Mouse (Mus musculus) heart, embryonic 16.5 days (tissue): Measurements from ENCODE around the gene Chchd10. TPM values are rescaled to one million over a fixed set of nuclear protein-coding genes. Genes with fewer than 3 reads are reported as not detected.
"Not testable (repeated sequence)": the region's sequence is repeated elsewhere in the genome, so short reads cannot be mapped to it uniquely, and the experiment has no call there.

ENCODE experiments used
- ATAC-seq: fragments of 200-750 bp; cut with Nextera tagmentation; replicated peaks from 2 replicates; pipeline ENCODE4 v1.8.0; 2017; ENCODE audit warnings: moderate number of reproducible peaks; ENCODE audit not compliant: insufficient read depth, low FRiP score; ENCODE audit errors: extremely low read depth
- H3K27ac ChIP-seq: fragments of 300-500 bp; sonication (generic); 2 replicates; pipeline ENCODE4 v1.5.1; 2014; ENCODE audit warnings: mild to moderate bottlenecking, low read length, control low read depth, moderate library complexity
- H3K27me3 ChIP-seq: fragments of 300-500 bp; sonication (generic); 2 replicates; pipeline ENCODE4 v1.6.1; 2014; ENCODE audit warnings: low read length, mixed read lengths; ENCODE audit not compliant: control insufficient read depth, insufficient read depth
- H3K36me3 ChIP-seq: fragments of 300-500 bp; sonication (generic); 2 replicates; pipeline ENCODE4 v1.6.1; 2014; ENCODE audit not compliant: control insufficient read depth, insufficient read depth
- H3K4me1 ChIP-seq: fragments of 300-500 bp; sonication (generic); 2 replicates; pipeline ENCODE4 v1.6.1; 2014; ENCODE audit warnings: low read length, mixed read lengths; ENCODE audit not compliant: control insufficient read depth, insufficient read depth
- H3K4me2 ChIP-seq: fragments of 300-500 bp; sonication (generic); 2 replicates; pipeline ENCODE4 v1.6.1; 2014; ENCODE audit warnings: low read depth, mild to moderate bottlenecking, control low read depth, low read length
- H3K4me3 ChIP-seq: fragments of 300-500 bp; sonication (generic); 2 replicates; pipeline ENCODE4 v1.5.1; 2014; ENCODE audit warnings: mild to moderate bottlenecking, control low read depth, low read length
- H3K9ac ChIP-seq: fragments of 300-500 bp; sonication (generic); 2 replicates; pipeline ENCODE4 v1.6.1; 2014; ENCODE audit warnings: low read length, control low read depth
- H3K9me3 ChIP-seq: fragments of 300-500 bp; sonication (generic); replicated peaks from 2 replicates; pipeline ENCODE4 v1.6.1; 2016; ENCODE audit warnings: low read length; ENCODE audit not compliant: control insufficient read depth
- WGBS: fragments of 180-500 bp; shearing (Covaris S2); extraction: QIAGEN DNeasy Blood & Tissue Kit; methylation state at CpG from one replicate; pipeline ENCODE4 v1.1.7; 2014; 5-methylcytosine and 5-hydroxymethylcytosine counted together
- polyA plus RNA-seq: library from polyadenylated mRNA; unstranded; fragments of >200 nt; fragmentation: Nextera tagmentation; extraction: Ambion mirVana; gene quantifications from 2 replicates; pipeline ENCODE4 v1.2.1, GENCODE M21; 2015

The Chchd10 gene
- 655 and 710 TPM in 2 replicates for polyA plus RNA-seq

GRCm38 (mm10) chr10:75932891-75933290, at the start of gene Chchd10:
Gene Chchd10, plus strand, starts transcription at chr10:75933130.
- Histone ChIP-seq H3K36me3 (no peaks in the 10 kb centered on the region; the same call in 1 of the 2 replicates), H3K4me1 (peaks cover 30% of the 10 kb centered on the region), H3K9me3 (no peaks in the 10 kb centered on the region), H3K27me3 (peaks cover 4% of the 10 kb centered on the region), H3K9ac (peak within 1 kb of the TSS; percentile 80), H3K27ac (peak within 1 kb of the TSS; percentile 69), H3K4me2 (peak within 1 kb of the TSS; percentile 80), H3K4me3 (peak within 1 kb of the TSS; percentile 61)
- WGBS, result 49% methylated on average over 6 of the region's 6 CpGs
- no peak for ATAC-seq

- WGBS, result under 1% methylated on average over 10 of the region's 10 CpGs
- Histone ChIP-seq H3K27me3 (no peaks in the 10 kb centered on the region), H3K9me3 (no peaks in the 10 kb centered on the region), H3K4me1 (0 out of 2 replicates have a peak, but pooled peaks cover 4% of the 10 kb centered on the region), H3K9ac (peak overlapping the region; percentile 18), H3K27ac (no peak overlapping the region), H3K4me2 (peak overlapping the region; percentile 54), H3K36me3 (no peaks in the 10 kb centered on the region), H3K4me3 (no peak overlapping the region)
- ATAC-seq, result peak; percentile 77
Observed at GRCm38 (mm10) chr10:75883232-75883552, 49.7 kb upstream of the Chchd10 start.

- H3K27me3 ChIP-seq, result no peaks in the 10 kb centered on the region
- H3K36me3 ChIP-seq, result no peaks in the 10 kb centered on the region
- no peak overlapping the region for H3K9ac ChIP-seq
- 91% methylated on average over 8 of the region's 8 CpGs for WGBS
- no peaks in the 10 kb centered on the region for H3K9me3 ChIP-seq
- H3K4me3 ChIP-seq, result no peak overlapping the region
- H3K4me1 ChIP-seq, result peaks cover 7% of the 10 kb centered on the region; the same call in 1 of the 2 replicates
- H3K4me2 ChIP-seq, result no peak overlapping the region
- H3K27ac ChIP-seq, result no peak overlapping the region
- no peak for ATAC-seq
Observed at GRCm38 (mm10) chr10:75884742-75885141, 48.2 kb upstream of the Chchd10 start.

- not testable (repeated sequence) for H3K27ac ChIP-seq, H3K4me1 ChIP-seq, H3K27me3 ChIP-seq, H3K9me3 ChIP-seq, H3K36me3 ChIP-seq, H3K4me2 ChIP-seq, H3K9ac ChIP-seq, H3K4me3 ChIP-seq, ATAC-seq
- 87% methylated on average over 5 of the region's 5 CpGs for WGBS
Observed at GRCm38 (mm10) chr10:75887504-75887903, 45.4 kb upstream of the Chchd10 start.

- H3K27ac ChIP-seq, result no peak overlapping the region
- WGBS, result 42% methylated on average over 8 of the region's 8 CpGs
- no peak for ATAC-seq
Observed at GRCm38 (mm10) chr10:75889406-75890153, 43.4 kb upstream of the Chchd10 start.

GRCm38 (mm10) chr10:75893089-75893750, 39.7 kb upstream of the Chchd10 start, which contains the start of gene Derl3:
Gene Derl3, plus strand, starts transcription at chr10:75893413.
- 1% methylated on average over 51 of the region's 51 CpGs for WGBS
- no peaks in the 10 kb centered on the region for H3K27me3 ChIP-seq
- H3K9ac ChIP-seq, result peak within 1 kb of the TSS; percentile 42; the same call in 1 of the 2 replicates
- no peaks in the 10 kb centered on the region for H3K9me3 ChIP-seq
- H3K4me1 ChIP-seq, result peaks cover 10% of the 10 kb centered on the region
- H3K27ac ChIP-seq, result no peak within 1 kb of the TSS
- peak within 1 kb of the TSS; percentile 56 for H3K4me3 ChIP-seq
- H3K4me2 ChIP-seq, result peak within 1 kb of the TSS; percentile 92
- peaks cover 19% of the 10 kb centered on the region for H3K36me3 ChIP-seq
- peak; percentile 97 for ATAC-seq

More at GRCm38 (mm10) chr10:75889406-75890153, 43.4 kb upstream of the Chchd10 start:
- no peaks in the 10 kb centered on the region; the same call in 1 of the 2 replicates for H3K36me3 ChIP-seq
- H3K4me1 ChIP-seq, result peaks cover 7% of the 10 kb centered on the region; the same call in 1 of the 2 replicates
- no peaks in the 10 kb centered on the region for H3K27me3 ChIP-seq
- no peak overlapping the region for H3K4me3 ChIP-seq
- H3K9ac ChIP-seq, result no peak overlapping the region
- H3K9me3 ChIP-seq, result no peaks in the 10 kb centered on the region
- H3K4me2 ChIP-seq, result no peak overlapping the region

GRCm38 (mm10) chr10:75894601-75895000, 38.3 kb upstream of the Chchd10 start:
- H3K27ac ChIP-seq, result no peak overlapping the region
- no peak for ATAC-seq
- no peak overlapping the region for H3K9ac ChIP-seq
- H3K36me3 ChIP-seq, result peaks cover 19% of the 10 kb centered on the region
- H3K4me1 ChIP-seq, result peaks cover 21% of the 10 kb centered on the region
- no peak overlapping the region for H3K4me2 ChIP-seq
- H3K4me3 ChIP-seq, result no peak overlapping the region
- no peaks in the 10 kb centered on the region for H3K27me3 ChIP-seq
- WGBS, result 70% methylated on average over 6 of the region's 6 CpGs
- no peaks in the 10 kb centered on the region for H3K9me3 ChIP-seq

- H3K4me3 ChIP-seq, result no peak overlapping the region
- H3K36me3 ChIP-seq, result peaks cover 20% of the 10 kb centered on the region
- ATAC-seq, result no peak
- no peaks in the 10 kb centered on the region for H3K9me3 ChIP-seq
- peaks cover 27% of the 10 kb centered on the region for H3K4me1 ChIP-seq
- no peaks in the 10 kb centered on the region for H3K27me3 ChIP-seq
- no peak overlapping the region for H3K27ac ChIP-seq
- whole genome bisulfite sequencing, result 92% methylated on average over 5 of the region's 5 CpGs
- no peak overlapping the region for H3K9ac ChIP-seq
- no peak overlapping the region for H3K4me2 ChIP-seq
Observed at GRCm38 (mm10) chr10:75895730-75896129, 37.2 kb upstream of the Chchd10 start.

- peaks cover 24% of the 10 kb centered on the region for H3K36me3 ChIP-seq
- H3K9me3 ChIP-seq, result no peaks in the 10 kb centered on the region
- no peak overlapping the region for H3K9ac ChIP-seq
- H3K4me1 ChIP-seq, result peaks cover 27% of the 10 kb centered on the region
- no peak overlapping the region for H3K27ac ChIP-seq
- ATAC-seq, result no peak
- no peak overlapping the region for H3K4me2 ChIP-seq
- H3K27me3 ChIP-seq, result no peaks in the 10 kb centered on the region
- WGBS, result 91% methylated on average over 1 of the region's 1 CpGs
- no peak overlapping the region for H3K4me3 ChIP-seq
Observed at GRCm38 (mm10) chr10:75896208-75896607, 36.7 kb upstream of the Chchd10 start.
